Mouse (Mus musculus) liver, adult 2 months (tissue): Measurements from ENCODE around the gene Atp2a1.

Experiments used
- CTCF ChIP-seq: fragments of 200-500 bp; IDR thresholded peaks from 2 replicates; pipeline ENCODE4 v1.5.1; 2011; ENCODE audit warnings: low read depth, low read length, control low read depth
- POLR2A ChIP-seq: fragments of 200-500 bp; IDR thresholded peaks from 2 replicates; pipeline ENCODE4 v1.6.1; 2011; ENCODE audit warnings: low read length, control low read depth; ENCODE audit not compliant: insufficient read depth; ENCODE audit errors: extremely low read depth

DNA sequence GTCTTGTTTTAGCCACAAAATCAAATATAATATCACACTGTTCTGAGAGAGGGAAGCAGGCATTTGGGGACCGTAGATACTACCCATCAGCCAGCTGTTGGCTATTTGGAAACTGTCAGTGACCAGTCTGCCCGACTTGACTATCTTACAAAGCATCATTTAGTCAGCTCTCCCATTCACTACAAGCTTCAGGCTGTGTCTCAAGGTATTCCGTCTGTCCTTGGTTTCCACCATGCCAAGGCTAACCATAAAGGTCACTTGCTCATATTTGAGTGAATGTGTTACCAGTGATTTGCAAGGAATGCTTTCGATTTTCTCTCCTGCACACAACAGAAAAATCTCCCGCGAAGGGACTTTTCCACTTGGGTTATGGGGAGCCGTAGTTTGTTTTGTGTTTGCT, 28.2 kb downstream of the Atp2a1 start:
- TF ChIP-seq CTCF = no peak
- TF ChIP-seq POLR2A = no peak
